In genomic region chr19:23139756-23140470, GRCm38 (mm10) we compare ENCODE assay signal across 8 mouse cellular contexts. TPM values are rescaled to one million over a fixed set of nuclear protein-coding genes. Genes with fewer than 3 reads are reported as not detected.
DNase-seq lines count a peak whose midpoint lies in the region; ATAC-seq lines count a peak whose summit lies in the region.

No protein-coding gene starts in this region.

- H3K27ac ChIP-seq in heart, embryonic 16.5 days (ENCODE audit: low read length), result peak overlapping the region; percentile 64; the same call in 1 of the 2 replicates
- H3K27ac ChIP-seq in liver, embryonic 11.5 days (ENCODE audit: low read depth, low read length), result no peak overlapping the region

- intact Hi-C loops in left cerebral cortex, postnatal 4 days (cut with DNase I), result loop anchor here (5.0 kb wide), 3 partner anchors 133 to 223 kb away; no protein-coding TSS in a partner anchor

- peak overlapping the region; percentile 76 for H3K4me3 ChIP-seq in heart, embryonic 16.5 days (ENCODE audit: low read length)
- peak overlapping the region; percentile 76 for H3K4me3 ChIP-seq in liver, embryonic 11.5 days (ENCODE audit: low read depth, low read length)

- no peaks in the 10 kb centered on the region for H3K9me3 ChIP-seq in heart, embryonic 16.5 days (replicated peaks; ENCODE audit: control insufficient read depth, low read length)
- H3K9me3 ChIP-seq in liver, embryonic 11.5 days (ENCODE audit: control insufficient read depth, low read length), result no peaks in the 10 kb centered on the region

- no peaks in the 10 kb centered on the region for H3K36me3 ChIP-seq in heart, embryonic 16.5 days (ENCODE audit: control insufficient read depth, insufficient read depth)
- no peaks in the 10 kb centered on the region for H3K36me3 ChIP-seq in liver, embryonic 11.5 days (ENCODE audit: control insufficient read depth, insufficient read depth, low read length)
- no peaks in the 10 kb centered on the region for H3K36me3 ChIP-seq in splenic B cell, adult 2 months (ENCODE audit: control insufficient read depth, insufficient read depth, low read length, poor library complexity, severe bottlenecking)

- H3K4me2 ChIP-seq in heart, embryonic 16.5 days (ENCODE audit: low read depth, low read length), result peak overlapping the region; percentile 99
- H3K4me2 ChIP-seq in liver, embryonic 11.5 days, result peak overlapping the region; percentile 100

- ATAC-seq in heart, embryonic 16.5 days (replicated peaks; ENCODE audit: extremely low read depth, insufficient read depth, low FRiP score), result no peak
- no peak for ATAC-seq in liver, embryonic 11.5 days (replicated peaks; ENCODE audit: low FRiP score)

- H3K27me3 ChIP-seq in heart, embryonic 16.5 days (ENCODE audit: control insufficient read depth, insufficient read depth, low read length), result no peaks in the 10 kb centered on the region; the same call in 1 of the 2 replicates
- peaks cover 24% of the 10 kb centered on the region for H3K27me3 ChIP-seq in liver, embryonic 11.5 days (replicated peaks; ENCODE audit: control insufficient read depth, insufficient read depth, low read length)
- no peaks in the 10 kb centered on the region for H3K27me3 ChIP-seq in splenic B cell, adult 2 months (ENCODE audit: control insufficient read depth, insufficient read depth, low read length, poor library complexity, severe bottlenecking)

- H3K9ac ChIP-seq in heart, embryonic 16.5 days (ENCODE audit: low read length), result peak overlapping the region; percentile 82
- peak overlapping the region; percentile 51 for H3K9ac ChIP-seq in liver, embryonic 11.5 days (ENCODE audit: low read depth, low read length)

- 43% methylated on average over 12 of the region's 12 CpGs for WGBS in heart, embryonic 16.5 days
- WGBS in liver, embryonic 11.5 days, result 51% methylated on average over 12 of the region's 12 CpGs

- DNase-seq in embryo, embryonic 10 days (ENCODE audit: low spot score), result peak; percentile 18
- DNase-seq in embryo, embryonic 10.5 days (ENCODE audit: low spot score), result no peak
- peak; percentile 35 for DNase-seq in MN1 (ENCODE audit: low spot score)
- DNase-seq in liver, embryonic 11.5 days (ENCODE audit: low spot score), result no peak
- DNase-seq in splenic B cell, adult 2 months (ENCODE audit: low read depth, low spot score), result peak; percentile 53
- DNase-seq in adrenal gland, postnatal 36 days, result no peak
- no peak for DNase-seq in left cerebral cortex, postnatal 4 days

- H3K4me1 ChIP-seq in heart, embryonic 16.5 days (ENCODE audit: control insufficient read depth, insufficient read depth, low read length), result peaks cover 18% of the 10 kb centered on the region
- H3K4me1 ChIP-seq in liver, embryonic 11.5 days (replicated peaks; ENCODE audit: control insufficient read depth, insufficient read depth, low read length), result peaks cover 22% of the 10 kb centered on the region

RNA-seq across cellular contexts. Expression of gene Klf9, which starts 1.1 kb away (rescaled TPM):
- 3.8 and 3.9 TPM in 2 replicates for polyA plus RNA-seq in heart, embryonic 16.5 days (2015; fragmentation: Nextera tagmentation; extraction: Ambion mirVana)
- polyA plus RNA-seq in liver, embryonic 11.5 days (2014; fragmentation: Nextera tagmentation; extraction: Ambion mirVana), result 2.3 and 2.8 TPM in 2 replicates
- 10 to 100 TPM; 79.4 to 87.7 TPM for total RNA-seq in adrenal gland, postnatal 36 days (2021)
- 10 to 100 TPM; 44.2 to 46.4 TPM for total RNA-seq in left cerebral cortex, postnatal 4 days (2021)

Comparison
In these comparisons a context has a peak if more than half of its experiments do, and no peak if none do; other contexts are left out.
1. DNase-seq: peak in embryo, embryonic 10 days (single experiment), MN1 (single experiment) and splenic B cell, adult 2 months (single experiment); none in embryo, embryonic 10.5 days (single experiment), liver, embryonic 11.5 days (single experiment), adrenal gland, postnatal 36 days (0 of 2) and left cerebral cortex, postnatal 4 days (single experiment).